Mouse (Mus musculus) ES-E14 (cell line): ENCODE results near the gene Uri1.

ENCODE experiments used
- HCFC1 ChIP-seq: IDR thresholded peaks from 2 replicates; pipeline ENCODE4 v1.6.1; 2012; ENCODE audit warnings: low read length, inconsistent platforms, borderline replicate concordance; ENCODE audit not compliant: insufficient read depth
- ZC3H11A ChIP-seq: IDR thresholded peaks from 2 replicates; pipeline ENCODE4 v1.6.1; 2012; ENCODE audit warnings: low read depth, mild to moderate bottlenecking, inconsistent platforms, low read length, borderline replicate concordance

- TF ChIP-seq HCFC1 (no peak), ZC3H11A (peak; percentile 12; the same call in 1 of the 2 replicates)
Measured at GRCm38 (mm10) chr7:38061060-38061970, 38.0 kb upstream of the Uri1 start.
